Mouse (Mus musculus): ENCODE measurements around the gene Med25. TPM values are rescaled to one million over a fixed set of nuclear protein-coding genes. Genes with fewer than 3 reads are reported as not detected.

Gene Med25
- polyA plus RNA-seq, 1 experiment from 2014 or later = 93.1 TPM

GRCm38 (mm10) chr7:44840426-44840825, 52.1 kb downstream of the Med25 start:
- Histone ChIP-seq H3K9me3 (ENCODE audit: control insufficient read depth, low read length) (no peaks in the 10 kb centered on the region), H3K36me3 (ENCODE audit: control insufficient read depth, insufficient read depth, low read length) (peaks cover 6% of the 10 kb centered on the region), H3K27me3 (ENCODE audit: control insufficient read depth, insufficient read depth, low read length) (peaks cover 19% of the 10 kb centered on the region), H3K4me2 (ENCODE audit: low read depth) (no peak overlapping the region), H3K27ac (ENCODE audit: low read depth, low read length) (no peak overlapping the region), H3K4me3 (ENCODE audit: low read depth, low read length) (no peak overlapping the region), H3K9ac (ENCODE audit: low read length) (no peak overlapping the region), H3K4me1 (ENCODE audit: control insufficient read depth, insufficient read depth, low read length) (peaks cover 9% of the 10 kb centered on the region)
- ATAC-seq (ENCODE audit: insufficient read depth, low FRiP score, low TSS enrichment) (no peak), DNase-seq (ENCODE audit: low spot score) (no peak)
- whole genome bisulfite sequencing = 55% methylated on average over 14 of the region's 14 CpGs

- Histone ChIP-seq H3K27ac (ENCODE audit: low read depth, low read length) (no peak overlapping the region), H3K27me3 (ENCODE audit: control insufficient read depth, insufficient read depth, low read length) (peaks cover 19% of the 10 kb centered on the region), H3K4me1 (ENCODE audit: control insufficient read depth, insufficient read depth, low read length) (peaks cover 9% of the 10 kb centered on the region), H3K4me3 (ENCODE audit: low read depth, low read length) (peak overlapping the region; percentile 25), H3K4me2 (ENCODE audit: low read depth) (peak overlapping the region; percentile 45), H3K36me3 (ENCODE audit: control insufficient read depth, insufficient read depth, low read length) (peaks cover 4% of the 10 kb centered on the region), H3K9ac (ENCODE audit: low read length) (peak overlapping the region; percentile 44), H3K9me3 (ENCODE audit: control insufficient read depth, low read length) (no peaks in the 10 kb centered on the region)
- DNase-seq (ENCODE audit: low spot score) (peak; percentile 45), ATAC-seq (ENCODE audit: insufficient read depth, low FRiP score, low TSS enrichment) (peak; percentile 39)
- 2% methylated on average over 55 of the region's 58 CpGs for WGBS
Measured at GRCm38 (mm10) chr7:44839491-44840191, 52.9 kb downstream of the Med25 start.

GRCm38 (mm10) chr7:44839171-44839490, 53.4 kb downstream of the Med25 start:
- no peak overlapping the region for H3K27ac ChIP-seq (ENCODE audit: low read depth, low read length)
- H3K4me1 ChIP-seq (ENCODE audit: control insufficient read depth, insufficient read depth, low read length) = peaks cover 9% of the 10 kb centered on the region
- H3K4me3 ChIP-seq (ENCODE audit: low read depth, low read length) = peak overlapping the region; percentile 25
- H3K27me3 ChIP-seq (ENCODE audit: control insufficient read depth, insufficient read depth, low read length) = peaks cover 19% of the 10 kb centered on the region
- ATAC-seq (ENCODE audit: insufficient read depth, low FRiP score, low TSS enrichment) = no peak
- peak overlapping the region; percentile 44 for H3K9ac ChIP-seq (ENCODE audit: low read length)
- peaks cover 4% of the 10 kb centered on the region for H3K36me3 ChIP-seq (ENCODE audit: control insufficient read depth, insufficient read depth, low read length)
- H3K9me3 ChIP-seq (ENCODE audit: control insufficient read depth, low read length) = no peaks in the 10 kb centered on the region
- peak overlapping the region; percentile 45 for H3K4me2 ChIP-seq (ENCODE audit: low read depth)
- no peak for DNase-seq (ENCODE audit: low spot score)
- WGBS = 32% methylated on average over 11 of the region's 11 CpGs

GRCm38 (mm10) chr7:44838073-44838472, 54.4 kb downstream of the Med25 start:
- DNase-seq (ENCODE audit: low spot score) (no peak), ATAC-seq (ENCODE audit: insufficient read depth, low FRiP score, low TSS enrichment) (no peak)
- no peak overlapping the region for H3K4me2 ChIP-seq (ENCODE audit: low read depth)
- H3K9ac ChIP-seq (ENCODE audit: low read length) = no peak overlapping the region
- peaks cover 4% of the 10 kb centered on the region for H3K36me3 ChIP-seq (ENCODE audit: control insufficient read depth, insufficient read depth, low read length)
- H3K27ac ChIP-seq (ENCODE audit: low read depth, low read length) = no peak overlapping the region
- no peak overlapping the region for H3K4me3 ChIP-seq (ENCODE audit: low read depth, low read length)
- peaks cover 9% of the 10 kb centered on the region for H3K4me1 ChIP-seq (ENCODE audit: control insufficient read depth, insufficient read depth, low read length)
- no peaks in the 10 kb centered on the region for H3K9me3 ChIP-seq (ENCODE audit: control insufficient read depth, low read length)
- H3K27me3 ChIP-seq (ENCODE audit: control insufficient read depth, insufficient read depth, low read length) = peaks cover 19% of the 10 kb centered on the region
- 85% methylated on average over 6 of the region's 6 CpGs for WGBS

- H3K4me1 ChIP-seq (ENCODE audit: control insufficient read depth, insufficient read depth, low read length) = peaks cover 9% of the 10 kb centered on the region
- ATAC-seq (ENCODE audit: insufficient read depth, low FRiP score, low TSS enrichment) (no peak), DNase-seq (ENCODE audit: low spot score) (no peak)
- H3K27me3 ChIP-seq (ENCODE audit: control insufficient read depth, insufficient read depth, low read length) = peaks cover 19% of the 10 kb centered on the region
- 89% methylated on average over 9 of the region's 9 CpGs for WGBS
- H3K27ac ChIP-seq (ENCODE audit: low read depth, low read length) = no peak overlapping the region
- no peak overlapping the region for H3K4me3 ChIP-seq (ENCODE audit: low read depth, low read length)
- H3K36me3 ChIP-seq (ENCODE audit: control insufficient read depth, insufficient read depth, low read length) = no peaks in the 10 kb centered on the region; the same call in 1 of the 2 replicates
- no peak overlapping the region for H3K9ac ChIP-seq (ENCODE audit: low read length)
- no peaks in the 10 kb centered on the region for H3K9me3 ChIP-seq (ENCODE audit: control insufficient read depth, low read length)
- no peak overlapping the region for H3K4me2 ChIP-seq (ENCODE audit: low read depth)
Measured at GRCm38 (mm10) chr7:44836423-44837053, 56.0 kb downstream of the Med25 start.

GRCm38 (mm10) chr7:44836016-44836404, 56.5 kb downstream of the Med25 start:
- Histone ChIP-seq H3K36me3 (ENCODE audit: control insufficient read depth, insufficient read depth, low read length) (peaks cover 2% of the 10 kb centered on the region; the same call in 1 of the 2 replicates), H3K27ac (ENCODE audit: low read depth, low read length) (no peak overlapping the region), H3K4me2 (ENCODE audit: low read depth) (no peak overlapping the region), H3K9ac (ENCODE audit: low read length) (no peak overlapping the region), H3K4me1 (ENCODE audit: control insufficient read depth, insufficient read depth, low read length) (peaks cover 9% of the 10 kb centered on the region), H3K9me3 (ENCODE audit: control insufficient read depth, low read length) (no peaks in the 10 kb centered on the region), H3K27me3 (ENCODE audit: control insufficient read depth, insufficient read depth, low read length) (peaks cover 19% of the 10 kb centered on the region), H3K4me3 (ENCODE audit: low read depth, low read length) (no peak overlapping the region)
- DNase-seq (ENCODE audit: low spot score) (no peak), ATAC-seq (ENCODE audit: insufficient read depth, low FRiP score, low TSS enrichment) (no peak)
- WGBS = 63% methylated on average over 3 of the region's 3 CpGs

- no peaks in the 10 kb centered on the region for H3K9me3 ChIP-seq (ENCODE audit: control insufficient read depth, low read length)
- no peak for DNase-seq (ENCODE audit: low spot score)
- H3K27ac ChIP-seq (ENCODE audit: low read depth, low read length) = no peak overlapping the region
- no peak overlapping the region for H3K4me2 ChIP-seq (ENCODE audit: low read depth)
- ATAC-seq (ENCODE audit: insufficient read depth, low FRiP score, low TSS enrichment) = no peak
- no peak overlapping the region for H3K4me3 ChIP-seq (ENCODE audit: low read depth, low read length)
- 90% methylated on average over 1 of the region's 1 CpGs for WGBS
- H3K36me3 ChIP-seq (ENCODE audit: control insufficient read depth, insufficient read depth, low read length) = peaks cover 5% of the 10 kb centered on the region
- H3K27me3 ChIP-seq (ENCODE audit: control insufficient read depth, insufficient read depth, low read length) = peaks cover 17% of the 10 kb centered on the region
- H3K9ac ChIP-seq (ENCODE audit: low read length) = no peak overlapping the region
- H3K4me1 ChIP-seq (ENCODE audit: control insufficient read depth, insufficient read depth, low read length) = peaks cover 9% of the 10 kb centered on the region
Measured at GRCm38 (mm10) chr7:44835373-44836015, 57.0 kb downstream of the Med25 start.

GRCm38 (mm10) chr7:44832763-44833162, 59.7 kb downstream of the Med25 start:
- 87% methylated on average over 4 of the region's 4 CpGs for WGBS
- no peak for ATAC-seq (ENCODE audit: insufficient read depth, low FRiP score, low TSS enrichment)
- no peak overlapping the region for H3K9ac ChIP-seq (ENCODE audit: low read length)
- no peaks in the 10 kb centered on the region for H3K9me3 ChIP-seq (ENCODE audit: control insufficient read depth, low read length)
- DNase-seq (ENCODE audit: low spot score) = no peak
- no peaks in the 10 kb centered on the region for H3K27me3 ChIP-seq (ENCODE audit: control insufficient read depth, insufficient read depth, low read length)
- H3K27ac ChIP-seq (ENCODE audit: low read depth, low read length) = no peak overlapping the region
- no peak overlapping the region for H3K4me3 ChIP-seq (ENCODE audit: low read depth, low read length)
- no peak overlapping the region for H3K4me2 ChIP-seq (ENCODE audit: low read depth)
- peaks cover 21% of the 10 kb centered on the region for H3K36me3 ChIP-seq (ENCODE audit: control insufficient read depth, insufficient read depth, low read length)
- no peaks in the 10 kb centered on the region for H3K4me1 ChIP-seq (ENCODE audit: control insufficient read depth, insufficient read depth, low read length)
